Mouse (Mus musculus) spleen, adult 2 months (tissue): ENCODE measurements around the gene Nudt8.

ENCODE experiments used
- CTCF ChIP-seq: fragments of 200-500 bp; IDR thresholded peaks from 2 replicates; pipeline ENCODE4 v1.5.1; 2011; ENCODE audit warnings: mild to moderate bottlenecking, inconsistent platforms; ENCODE audit not compliant: insufficient read depth, insufficient read length, insufficient replicate concordance; ENCODE audit errors: extremely low read depth
- POLR2A ChIP-seq: fragments of 200-500 bp; IDR thresholded peaks from 2 replicates; pipeline ENCODE4 v1.6.1; 2011; ENCODE audit warnings: low read depth, low read length, inconsistent platforms

DNA sequence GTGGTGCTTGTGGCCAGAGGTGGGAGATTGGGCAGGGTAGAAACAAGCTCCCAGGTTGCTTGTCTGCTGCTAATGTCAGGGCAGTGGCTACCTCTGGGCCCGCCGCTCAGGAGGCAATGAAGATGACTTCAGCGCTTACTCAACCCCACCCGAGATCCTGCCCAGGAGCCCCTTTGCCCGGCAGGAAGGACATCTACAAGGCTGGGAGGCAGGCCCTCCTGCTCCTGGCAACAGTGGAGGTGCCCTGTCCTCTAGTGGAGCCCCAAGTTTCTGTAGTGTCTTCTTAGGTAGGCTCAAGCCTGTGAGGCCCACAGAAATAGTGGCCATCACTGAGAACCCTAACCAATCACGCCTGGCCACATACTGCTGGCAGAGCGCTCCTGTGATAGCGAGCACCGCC lies 4.7 kb downstream of the Nudt8 start:
- TF ChIP-seq CTCF (no peak), POLR2A (no peak)
